Mouse (Mus musculus) liver, embryonic 13.5 days (tissue): Measurements from ENCODE around the gene Nova2. TPM values are rescaled to one million over a fixed set of nuclear protein-coding genes. Genes with fewer than 3 reads are reported as not detected.

Source experiments
- polyA plus RNA-seq: library from polyadenylated mRNA; unstranded; fragments of >200 nt; fragmentation: Nextera tagmentation; extraction: Ambion mirVana; gene quantifications from 2 replicates; pipeline ENCODE4 v1.2.1, GENCODE M21; 2015

Nova2 gene
- polyA plus RNA-seq, 1 experiment from 2014 or later = 0.08 TPM

Other genes starting within 250 kb of the Nova2 start
- gene Psg20, start 239.7 kb upstream of the Nova2 start, polyA plus RNA-seq = not detected in 2 replicates
- gene Psg22, start 207.8 kb upstream of the Nova2 start, polyA plus RNA-seq = 0.08 and 0.13 TPM in 2 replicates
- not detected in 2 replicates for gene Psg19, start 127.4 kb upstream of the Nova2 start, polyA plus RNA-seq
- not detected in 2 replicates for gene Psg17, start 104.3 kb upstream of the Nova2 start, polyA plus RNA-seq
- gene Mill2, start 85.9 kb upstream of the Nova2 start, polyA plus RNA-seq = 0.08 and 0.20 TPM in 2 replicates
- gene Pglyrp1, start 54.6 kb upstream of the Nova2 start, polyA plus RNA-seq = 10.8 and 13.3 TPM in 2 replicates
- gene Ccdc61, start 15.5 kb upstream of the Nova2 start, polyA plus RNA-seq = 10.7 and 12.3 TPM in 2 replicates
- not detected in 2 replicates for gene Nanos2, start 61.5 kb downstream of the Nova2 start, polyA plus RNA-seq
- 0.37 and 0.82 TPM in 2 replicates for gene Mypop, start 65.4 kb downstream of the Nova2 start, polyA plus RNA-seq
- gene Irf2bp1, start 78.2 kb downstream of the Nova2 start, polyA plus RNA-seq = 9.2 and 9.3 TPM in 2 replicates
- gene Foxa3, start 97.7 kb downstream of the Nova2 start, polyA plus RNA-seq = 25.6 and 29.4 TPM in 2 replicates
- 15.0 and 17.4 TPM in 2 replicates for gene Sympk, start 98.5 kb downstream of the Nova2 start, polyA plus RNA-seq
- not detected in 2 replicates for gene Rsph6a, start 128.8 kb downstream of the Nova2 start, polyA plus RNA-seq
- gene Dmwd, start 150.3 kb downstream of the Nova2 start, polyA plus RNA-seq = 3.2 and 4.2 TPM in 2 replicates
- 8.5 and 10.1 TPM in 2 replicates for gene Dmpk, start 158.0 kb downstream of the Nova2 start, polyA plus RNA-seq
- 0.67 and 0.82 TPM in 2 replicates for gene Six5, start 168.7 kb downstream of the Nova2 start, polyA plus RNA-seq
- gene Gm4969, start 192.5 kb downstream of the Nova2 start, polyA plus RNA-seq = 0.17 and 0.30 TPM in 2 replicates
- 5.6 and 6.4 TPM in 2 replicates for gene Fbxo46, start 194.0 kb downstream of the Nova2 start, polyA plus RNA-seq
- 4.0 and 4.3 TPM in 2 replicates for gene Qpctl, start 223.4 kb downstream of the Nova2 start, polyA plus RNA-seq
- 85.9 and 89.4 TPM in 2 replicates for gene Snrpd2, start 223.8 kb downstream of the Nova2 start, polyA plus RNA-seq
- 0.17 and 0.28 TPM in 2 replicates for gene Gipr, start 240.2 kb downstream of the Nova2 start, polyA plus RNA-seq